Mouse (Mus musculus) stomach, postnatal 0 days (tissue): Measurements from ENCODE around the gene Ftl1. TPM values are rescaled to one million over a fixed set of nuclear protein-coding genes. Genes with fewer than 3 reads are reported as not detected.

ENCODE experiments used
- ATAC-seq: fragments of 200-750 bp; cut with Nextera tagmentation; 2 replicates; pipeline ENCODE4 v1.8.0; 2017; ENCODE audit not compliant: low FRiP score, low TSS enrichment
- DNase-seq: peaks from one replicate; pipeline ENCODE4 v3.0.0-alpha.2; 2016; ENCODE audit warnings: low spot score
- H3K27ac ChIP-seq: fragments of 300-500 bp; sonication (generic); replicated peaks from 2 replicates; pipeline ENCODE4 v1.5.1; 2014; ENCODE audit warnings: mild to moderate bottlenecking, control low read depth
- H3K27me3 ChIP-seq: fragments of 300-500 bp; sonication (generic); 2 replicates; pipeline ENCODE4 v1.6.1; 2014; ENCODE audit warnings: low read length; ENCODE audit not compliant: control insufficient read depth, insufficient read depth
- H3K36me3 ChIP-seq: fragments of 300-500 bp; sonication (generic); 2 replicates; pipeline ENCODE4 v1.6.1; 2014; ENCODE audit warnings: low read length, mixed read lengths; ENCODE audit not compliant: control insufficient read depth, insufficient read depth
- H3K4me1 ChIP-seq: fragments of 300-500 bp; sonication (generic); replicated peaks from 2 replicates; pipeline ENCODE4 v1.6.1; 2014; ENCODE audit warnings: antibody characterized with exemption; ENCODE audit not compliant: control insufficient read depth, insufficient read depth
- H3K4me2 ChIP-seq: fragments of 300-500 bp; sonication (generic); replicated peaks from 2 replicates; pipeline ENCODE4 v1.6.1; 2014; ENCODE audit warnings: low read depth, mild to moderate bottlenecking, control low read depth, moderate library complexity
- H3K4me3 ChIP-seq: fragments of 300-500 bp; sonication (generic); 2 replicates; pipeline ENCODE4 v1.5.1; 2014; ENCODE audit warnings: low read depth, low read length, control low read depth
- H3K9ac ChIP-seq: fragments of 300-500 bp; sonication (generic); 2 replicates; pipeline ENCODE4 v1.6.1; 2014; ENCODE audit warnings: mild to moderate bottlenecking, low read length, control low read depth, mixed read lengths
- H3K9me3 ChIP-seq: fragments of 300-500 bp; sonication (generic); 2 replicates; pipeline ENCODE4 v1.6.1; 2016; ENCODE audit warnings: low read length; ENCODE audit not compliant: control insufficient read depth
- CTCF ChIP-seq: IDR thresholded peaks from 2 replicates; pipeline ENCODE4 v1.5.1; 2016; ENCODE audit warnings: antibody characterized with exemption, low read depth, mild to moderate bottlenecking, moderate library complexity
- EP300 ChIP-seq: optimal IDR thresholded peaks from 2 replicates; pipeline ENCODE3; 2016; ENCODE audit warnings: antibody characterized with exemption
- WGBS: fragments of 180-500 bp; shearing (Covaris S2); extraction: QIAGEN DNeasy Blood & Tissue Kit; methylation state at CpG from one replicate; pipeline ENCODE4 v1.1.7; 2014; 5-methylcytosine and 5-hydroxymethylcytosine counted together
- microRNA-seq: library from miRNA; unstranded; fragments of <30 nt; microRNA quantifications from one replicate; pipeline ENCODE4, GENCODE M21; 2016
- polyA plus RNA-seq: library from polyadenylated mRNA; unstranded; fragments of >200 nt; fragmentation: Nextera tagmentation; extraction: Ambion mirVana; gene quantifications from 2 replicates; pipeline ENCODE4 v1.2.1, GENCODE M21; 2015

Gene Ftl1
- polyA plus RNA-seq, 1 experiment from 2014 or later: 3,760 TPM

DNA sequence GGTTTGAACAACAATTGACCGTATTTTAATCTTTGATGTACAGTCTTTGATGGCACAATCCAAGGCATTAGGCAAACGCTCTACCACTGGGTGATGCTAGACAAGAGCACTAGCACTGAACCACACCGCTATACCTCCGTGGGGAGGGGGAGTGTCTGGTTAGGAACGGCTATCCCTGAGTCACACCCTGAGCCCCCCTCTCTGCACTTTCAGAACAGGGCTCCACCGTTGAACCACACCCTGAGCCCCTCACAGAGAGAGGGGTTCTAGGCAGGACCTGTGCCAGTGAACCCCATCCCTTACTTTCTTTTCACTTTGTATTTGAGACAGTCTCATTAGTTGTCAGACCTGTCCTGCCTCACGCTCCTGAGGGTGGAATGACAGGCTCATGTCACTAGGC is 51.3 kb downstream of the Ftl1 start:
- Histone ChIP-seq H3K4me3 (no peak overlapping the region), H3K4me1 (no peaks in the 10 kb centered on the region; the same call in 1 of the 2 replicates), H3K9ac (no peak overlapping the region), H3K4me2 (no peak overlapping the region), H3K36me3 (no peaks in the 10 kb centered on the region), H3K27ac (no peak overlapping the region), H3K27me3 (peaks cover 12% of the 10 kb centered on the region), H3K9me3 (no peaks in the 10 kb centered on the region)
- no peak for ATAC-seq
- DNase-seq: no peak
- 60% methylated on average over 7 of the region's 7 CpGs for WGBS
- TF ChIP-seq CTCF (no peak), EP300 (no peak)

Small RNAs within 50 kb of the gene (microRNA-seq; reads per million reads assigned to microRNA genes)
- gene Gm22133: not detected

Other genes starting within 250 kb of the Ftl1 start
- 48.4 TPM in 2 replicates for gene Dkkl1, start 247.7 kb downstream of the Ftl1 start, polyA plus RNA-seq
- gene Tead2, start 244.1 kb downstream of the Ftl1 start, polyA plus RNA-seq: 26.8 and 29.5 TPM in 2 replicates
- 1.5 and 1.8 TPM in 2 replicates for gene Cd37, start 220.8 kb downstream of the Ftl1 start, polyA plus RNA-seq
- gene Slc6a16, start 218.8 kb downstream of the Ftl1 start, polyA plus RNA-seq: 0.07 and 0.18 TPM in 2 replicates
- not detected in 2 replicates for gene Slc6a21, start 182.4 kb downstream of the Ftl1 start, polyA plus RNA-seq
- gene Trpm4, start 126.1 kb downstream of the Ftl1 start, polyA plus RNA-seq: 22.7 and 23.7 TPM in 2 replicates
- gene Hrc, start 124.6 kb downstream of the Ftl1 start, polyA plus RNA-seq: 0.80 and 0.85 TPM in 2 replicates
- gene Ppfia3, start 92.9 kb downstream of the Ftl1 start, polyA plus RNA-seq: 6.0 and 7.1 TPM in 2 replicates
- gene Lin7b, start 89.3 kb downstream of the Ftl1 start, polyA plus RNA-seq: 5.9 and 6.1 TPM in 2 replicates
- gene Snrnp70, start 64.1 kb downstream of the Ftl1 start, polyA plus RNA-seq: 73.7 and 78.8 TPM in 2 replicates
- 0.15 and 0.17 TPM in 2 replicates for gene Kcna7, start 54.2 kb downstream of the Ftl1 start, polyA plus RNA-seq
- gene Ntf5, start 46.2 kb downstream of the Ftl1 start, polyA plus RNA-seq: 1.5 and 1.8 TPM in 2 replicates
- gene Lhb, start 39.1 kb downstream of the Ftl1 start, polyA plus RNA-seq: not detected in 2 replicates
- 10.1 and 10.6 TPM in 2 replicates for gene Gys1, start 25.0 kb downstream of the Ftl1 start, polyA plus RNA-seq
- 46.2 and 46.7 TPM in 2 replicates for gene Ruvbl2, start 21.8 kb downstream of the Ftl1 start, polyA plus RNA-seq
- 119 and 120 TPM in 2 replicates for gene Bax, start 7.0 kb upstream of the Ftl1 start, polyA plus RNA-seq
- gene Tulp2, start 22.0 kb upstream of the Ftl1 start, polyA plus RNA-seq: 0.32 and 0.42 TPM in 2 replicates
- gene Gm45808, start 26.9 kb upstream of the Ftl1 start, polyA plus RNA-seq: not detected in 2 replicates
- 1.1 and 1.3 TPM in 2 replicates for gene Dhdh, start 28.9 kb upstream of the Ftl1 start, polyA plus RNA-seq
- 196 and 199 TPM in 2 replicates for gene Nucb1, start 50.5 kb upstream of the Ftl1 start, polyA plus RNA-seq
- gene Ppp1r15a, start 66.4 kb upstream of the Ftl1 start, polyA plus RNA-seq: 21.6 and 26.6 TPM in 2 replicates
- gene Plekha4, start 66.4 kb upstream of the Ftl1 start, polyA plus RNA-seq: 7.9 and 8.0 TPM in 2 replicates
- gene Hsd17b14, start 95.0 kb upstream of the Ftl1 start, polyA plus RNA-seq: 16.6 and 16.9 TPM in 2 replicates
- gene Bcat2, start 110.3 kb upstream of the Ftl1 start, polyA plus RNA-seq: 101 and 108 TPM in 2 replicates
- gene Fgf21, start 155.6 kb upstream of the Ftl1 start, polyA plus RNA-seq: 0.69 and 0.90 TPM in 2 replicates
- 1.8 and 2.3 TPM in 2 replicates for gene Fut1, start 157.4 kb upstream of the Ftl1 start, polyA plus RNA-seq
- gene Izumo1, start 161.9 kb upstream of the Ftl1 start, polyA plus RNA-seq: 0.08 TPM in 2 replicates
- 5.4 and 6.3 TPM in 2 replicates for gene Rasip1, start 167.6 kb upstream of the Ftl1 start, polyA plus RNA-seq
- gene Mamstr, start 180.1 kb upstream of the Ftl1 start, polyA plus RNA-seq: 4.6 and 5.5 TPM in 2 replicates
- gene Fut2, start 206.5 kb upstream of the Ftl1 start, polyA plus RNA-seq: 35.1 and 36.1 TPM in 2 replicates
- gene Ntn5, start 224.1 kb upstream of the Ftl1 start, polyA plus RNA-seq: 0.41 and 0.45 TPM in 2 replicates
- 0.53 and 0.56 TPM in 2 replicates for gene Sec1, start 234.5 kb upstream of the Ftl1 start, polyA plus RNA-seq
- 2.7 and 4.4 TPM in 2 replicates for gene Car11, start 240.0 kb upstream of the Ftl1 start, polyA plus RNA-seq
- 8.8 and 12.6 TPM in 2 replicates for gene Dbp, start 245.2 kb upstream of the Ftl1 start, polyA plus RNA-seq